Mouse (Mus musculus) myocyte (in vitro differentiated cells): ENCODE measurements around the gene Lman2. TPM values are rescaled to one million over a fixed set of nuclear protein-coding genes. Genes with fewer than 3 reads are reported as not detected.

Experiments used
- H3K27me3 ChIP-seq: one replicate; pipeline ENCODE4 v1.6.1; 2011; ENCODE audit not compliant: control insufficient read depth, insufficient read depth, insufficient read length
- H3K36me3 ChIP-seq: one replicate; pipeline ENCODE4 v1.6.1; 2011; ENCODE audit not compliant: control insufficient read depth, insufficient read depth
- H3K4me2 ChIP-seq: one replicate; pipeline ENCODE4 v1.6.1; 2011; ENCODE audit warnings: low read depth, control low read depth
- H3K4me3 ChIP-seq: one replicate; pipeline ENCODE4 v1.5.1; 2011; ENCODE audit warnings: mild to moderate bottlenecking, control low read depth, moderate library complexity
- H3K79me2 ChIP-seq: one replicate; pipeline ENCODE4 v1.6.1; 2011; ENCODE audit not compliant: control insufficient read depth, insufficient read depth
- H3ac ChIP-seq: one replicate; pipeline ENCODE4 v1.6.1; 2011; ENCODE audit not compliant: control insufficient read depth, insufficient read length
- CEBPB ChIP-seq: IDR thresholded peaks from 2 replicates; pipeline ENCODE4 v1.6.1; 2011; ENCODE audit warnings: mild to moderate bottlenecking, moderate library complexity; ENCODE audit not compliant: poor library complexity, insufficient read depth, severe bottlenecking
- E2F4 ChIP-seq: IDR thresholded peaks from one replicate; pipeline ENCODE4 v1.6.1; 2011; ENCODE audit warnings: mild to moderate bottlenecking, control low read depth, moderate library complexity; ENCODE audit not compliant: insufficient read depth
- MAX ChIP-seq: IDR thresholded peaks from one replicate; pipeline ENCODE4 v1.6.1; 2011; ENCODE audit warnings: low read depth, mild to moderate bottlenecking, control low read depth
- MYOD1 ChIP-seq, 3 experiments: IDR thresholded peaks; one replicate each; pipeline ENCODE4 v1.6.1; 2011; ENCODE audit warnings: control low read depth in 2 of 3, low read depth in 2 of 3, mild to moderate bottlenecking in 2 of 3, moderate library complexity in 1 of 3; ENCODE audit not compliant: insufficient read length in 2 of 3, control insufficient read depth in 1 of 3
- MYOG ChIP-seq, 3 experiments: IDR thresholded peaks; one replicate each; pipeline ENCODE4 v1.6.1; 2011; ENCODE audit warnings: control low read depth in 2 of 3, low read depth in 2 of 3, mild to moderate bottlenecking in 2 of 3; ENCODE audit not compliant: insufficient read length in 2 of 3, control insufficient read depth in 1 of 3, insufficient read depth in 1 of 3
- POLR2A ChIP-seq: IDR thresholded peaks from one replicate; pipeline ENCODE4 v1.6.1; 2011; ENCODE audit warnings: low read depth, mild to moderate bottlenecking, control low read depth, moderate library complexity; ENCODE audit not compliant: insufficient read length
- POLR2AphosphoS2 ChIP-seq: IDR thresholded peaks from one replicate; pipeline ENCODE4 v1.6.1; 2011; ENCODE audit warnings: low read depth, control low read depth; ENCODE audit not compliant: insufficient read length
- REST ChIP-seq: IDR thresholded peaks from one replicate; pipeline ENCODE4 v1.6.1; 2011; ENCODE audit warnings: mild to moderate bottlenecking, control low read depth, moderate library complexity; ENCODE audit not compliant: insufficient read depth, insufficient read length
- SRF ChIP-seq: IDR thresholded peaks from one replicate; pipeline ENCODE4 v1.6.1; 2011; ENCODE audit warnings: low read depth; ENCODE audit not compliant: control insufficient read depth, insufficient read length
- TCF12 ChIP-seq: IDR thresholded peaks from one replicate; pipeline ENCODE4 v1.6.1; 2011; ENCODE audit warnings: mild to moderate bottlenecking, control low read depth; ENCODE audit not compliant: poor library complexity, insufficient read depth, severe bottlenecking
- TCF3 ChIP-seq: IDR thresholded peaks from one replicate; pipeline ENCODE4 v1.6.1; 2011; ENCODE audit warnings: low read depth, control low read depth; ENCODE audit not compliant: insufficient read length
- USF1 ChIP-seq: IDR thresholded peaks from one replicate; pipeline ENCODE4 v1.6.1; 2011; ENCODE audit warnings: low read depth, mild to moderate bottlenecking, control low read depth, moderate library complexity
- polyA plus RNA-seq: library from polyadenylated mRNA; unstranded; fragments of >200 nt; fragmentation: generic; extraction: Trizol; gene quantifications from one replicate; pipeline ENCODE4 v1.2.1, GENCODE M21; 2012; ENCODE audit warnings: missing spikeins

Lman2 gene
- polyA plus RNA-seq, 1 experiment: 84.7 TPM

DNA sequence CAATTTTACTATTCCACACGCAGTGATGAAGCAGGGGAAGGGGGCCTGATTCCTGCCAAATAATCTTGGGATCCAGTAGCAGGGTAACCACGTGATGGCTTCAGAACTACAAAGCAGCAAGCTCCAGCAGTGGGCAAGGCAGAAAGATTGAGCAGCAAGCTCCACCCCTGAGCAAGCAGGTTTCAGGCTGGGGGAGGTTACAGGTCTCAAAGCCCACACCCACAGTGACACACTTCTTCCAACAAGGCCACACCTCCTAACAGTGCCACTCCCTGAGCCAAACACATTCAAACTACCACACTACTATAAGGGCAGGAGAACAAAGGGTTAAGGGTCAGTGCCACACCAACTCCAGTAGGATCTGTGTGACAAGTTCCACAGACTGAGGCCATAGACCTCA, 23.3 kb downstream of the Lman2 start:
- H3ac ChIP-seq: no peak overlapping the region
- TF ChIP-seq USF1: peak; percentile 41
- no peak for TF ChIP-seq POLR2AphosphoS2
- H3K27me3 ChIP-seq: no peaks in the 10 kb centered on the region

DNA sequence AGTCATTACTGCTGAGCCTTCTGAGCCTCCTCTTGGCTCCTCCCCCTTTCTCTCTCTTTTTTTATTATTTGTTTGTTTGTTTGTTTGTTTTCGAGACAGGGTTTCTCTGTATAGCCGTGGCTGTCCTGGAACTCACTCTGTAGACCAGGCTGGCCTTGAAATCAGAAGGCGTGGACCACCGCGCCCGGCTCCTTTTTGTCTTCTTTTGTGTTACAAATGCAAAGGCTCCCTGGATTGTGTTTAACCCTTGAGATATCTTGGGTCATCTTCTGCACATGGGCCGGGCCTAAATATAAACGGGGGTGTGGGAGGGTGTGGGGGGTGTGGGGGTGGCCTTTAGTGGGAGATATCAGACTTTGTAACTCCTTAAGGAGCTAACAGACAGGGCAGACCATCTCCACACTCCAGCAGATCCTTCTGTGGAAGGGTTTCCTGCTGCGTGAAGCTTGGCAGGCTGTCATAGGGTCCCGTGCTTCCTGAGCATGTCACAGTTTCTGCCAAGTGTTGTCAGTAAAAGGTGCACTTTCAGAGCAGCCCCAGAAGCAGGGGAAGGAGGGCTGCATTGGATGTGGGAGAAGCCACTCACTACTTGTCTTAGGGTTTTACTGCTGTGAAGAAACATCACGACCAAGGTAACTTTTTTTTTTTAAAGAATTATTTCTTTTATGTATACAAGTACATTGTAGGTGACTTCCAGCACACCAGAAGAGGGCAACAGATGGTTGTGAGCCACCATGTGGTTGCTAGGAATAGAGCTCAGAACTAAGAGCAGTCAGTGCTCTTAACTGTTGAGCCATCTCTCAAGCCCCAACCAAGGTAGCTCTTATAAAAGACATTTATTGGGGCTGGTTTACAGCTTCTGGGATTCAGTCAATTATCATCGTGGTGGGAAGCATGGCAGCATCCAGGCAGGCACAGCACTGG, 24.2 kb downstream of the Lman2 start:
- Histone ChIP-seq H3K36me3 (no peaks in the 10 kb centered on the region), H3K79me2 (no peaks in the 10 kb centered on the region), H3ac (no peak overlapping the region), H3K27me3 (no peaks in the 10 kb centered on the region), H3K4me2 (no peak overlapping the region), H3K4me3 (no peak overlapping the region)
- TF ChIP-seq E2F4 (no peak), MYOD1 (IDR thresholded peaks at IDR 0.05; ENCODE audit: control insufficient read depth in 1 of 3, insufficient read length in 2 of 3, low read depth in 2 of 3) (no peak)

More for the DNA sequence above, 23.3 kb downstream of the Lman2 start:
- H3K79me2 ChIP-seq: no peaks in the 10 kb centered on the region
- H3K4me3 ChIP-seq: no peak overlapping the region
- H3K36me3 ChIP-seq: no peaks in the 10 kb centered on the region
- no peak overlapping the region for H3K4me2 ChIP-seq

DNA sequence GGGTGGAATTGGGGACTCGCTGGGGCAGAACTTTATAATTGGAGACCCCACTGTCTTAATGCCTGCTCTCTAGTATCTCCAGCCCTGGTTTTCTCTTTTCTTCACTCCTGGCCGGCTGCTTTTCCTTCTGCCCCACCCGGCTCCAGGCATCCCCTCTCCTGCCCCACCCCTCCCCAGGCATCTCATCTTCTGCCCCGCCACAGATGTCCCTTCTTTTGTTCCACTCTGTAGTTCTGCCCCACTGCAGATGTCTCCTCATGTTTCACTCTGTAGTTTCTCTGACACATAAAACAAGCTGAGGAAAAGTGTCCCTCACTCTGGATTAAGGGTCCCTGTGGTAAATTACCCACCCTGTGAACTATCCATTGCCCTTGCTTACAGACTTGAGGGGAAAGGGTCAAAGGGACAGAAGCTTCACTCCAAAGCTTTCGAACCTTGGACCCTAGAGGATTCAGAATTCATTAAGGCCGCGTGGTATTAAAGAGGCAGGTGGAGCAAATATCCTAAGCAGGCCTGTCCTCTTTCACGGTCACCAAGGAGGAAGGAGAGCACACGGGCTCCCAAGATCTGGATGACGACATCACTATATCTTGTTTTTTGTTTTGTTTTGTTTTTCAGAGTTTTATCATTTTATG, 25.1 kb downstream of the Lman2 start:
- no peaks in the 10 kb centered on the region for H3K79me2 ChIP-seq
- TF ChIP-seq SRF (no peak), POLR2A (no peak), CEBPB (no peak), E2F4 (no peak), POLR2AphosphoS2 (no peak), MYOG (IDR thresholded peaks at IDR 0.05; ENCODE audit: control insufficient read depth in 1 of 3, insufficient read depth in 1 of 3, insufficient read length in 2 of 3, low read depth in 2 of 3) (no peak), TCF3 (no peak), USF1 (no peak), REST (no peak), TCF12 (no peak), MAX (no peak), MYOD1 (IDR thresholded peaks at IDR 0.05; ENCODE audit: control insufficient read depth in 1 of 3, insufficient read length in 2 of 3, low read depth in 2 of 3) (no peak)
- peak overlapping the region; percentile 10 for H3K4me2 ChIP-seq
- H3K27me3 ChIP-seq: no peaks in the 10 kb centered on the region
- no peak overlapping the region for H3K4me3 ChIP-seq
- no peak overlapping the region for H3ac ChIP-seq
- no peaks in the 10 kb centered on the region for H3K36me3 ChIP-seq

DNA sequence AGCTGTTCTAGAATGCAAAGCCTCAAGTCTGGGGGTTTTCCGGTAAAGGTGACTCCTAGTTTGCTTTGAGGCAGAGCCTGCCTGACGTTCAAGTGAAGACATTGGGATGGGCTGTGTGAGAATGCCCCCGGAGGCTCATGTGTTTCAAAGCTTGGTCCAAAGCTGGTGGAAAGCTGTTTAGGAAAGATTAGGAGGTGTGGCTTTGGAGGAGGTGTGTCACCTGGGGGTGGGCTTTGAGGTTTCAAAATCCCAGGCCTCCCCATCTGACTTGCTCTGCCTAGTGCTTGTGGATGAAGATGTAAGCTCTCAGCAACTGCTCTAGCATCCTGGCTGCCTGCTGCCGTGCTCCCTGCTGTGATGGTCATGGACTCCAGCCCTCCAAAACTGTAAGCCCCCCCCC, 26.9 kb downstream of the Lman2 start:
- H3ac ChIP-seq: no peak overlapping the region
- TF ChIP-seq MYOD1 (IDR thresholded peaks at IDR 0.05; ENCODE audit: control insufficient read depth in 1 of 3, insufficient read length in 2 of 3, low read depth in 2 of 3): no peak
- TF ChIP-seq POLR2A: no peak
- H3K79me2 ChIP-seq: no peaks in the 10 kb centered on the region
- no peak overlapping the region for H3K4me3 ChIP-seq
- H3K36me3 ChIP-seq: no peaks in the 10 kb centered on the region
- no peaks in the 10 kb centered on the region for H3K27me3 ChIP-seq
- H3K4me2 ChIP-seq: no peak overlapping the region

DNA sequence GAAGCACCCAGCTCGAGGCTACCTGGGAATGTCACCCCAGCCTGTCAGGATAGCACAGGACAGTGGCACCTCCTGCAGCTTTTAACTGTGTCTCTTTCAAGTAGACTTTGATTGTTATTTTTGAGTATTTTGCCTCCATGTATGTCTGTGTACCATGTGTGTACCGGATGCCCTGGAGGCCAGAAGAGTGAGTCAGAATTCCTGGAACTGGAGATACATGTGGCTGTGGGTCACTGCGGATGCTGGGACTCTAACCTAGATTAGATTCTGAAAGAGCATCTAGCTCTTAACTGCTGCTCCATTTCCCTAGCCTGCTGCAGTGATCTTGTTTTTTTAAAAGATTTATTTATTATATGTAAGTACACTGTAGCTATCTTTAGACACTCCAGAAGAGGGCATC, 30.3 kb downstream of the Lman2 start:
- H3ac ChIP-seq: no peak overlapping the region
- peaks cover 11% of the 10 kb centered on the region for H3K79me2 ChIP-seq
- no peak overlapping the region for H3K4me2 ChIP-seq
- no peak overlapping the region for H3K4me3 ChIP-seq
- TF ChIP-seq TCF3 (no peak), REST (no peak), MYOG (IDR thresholded peaks at IDR 0.05; ENCODE audit: control insufficient read depth in 1 of 3, insufficient read depth in 1 of 3, insufficient read length in 2 of 3, low read depth in 2 of 3) (no peak), CEBPB (no peak), POLR2AphosphoS2 (no peak), TCF12 (no peak), MYOD1 (IDR thresholded peaks at IDR 0.05; ENCODE audit: control insufficient read depth in 1 of 3, insufficient read length in 2 of 3, low read depth in 2 of 3) (no peak), POLR2A (no peak)
- no peaks in the 10 kb centered on the region for H3K36me3 ChIP-seq
- H3K27me3 ChIP-seq: no peaks in the 10 kb centered on the region
